Mouse (Mus musculus) lung, postnatal 0 days (tissue): ENCODE data around the gene Ckap2l.

Experiments
- CTCF ChIP-seq: IDR thresholded peaks from 2 replicates; pipeline ENCODE4 v1.5.1; 2016; ENCODE audit warnings: antibody characterized with exemption, mild to moderate bottlenecking
- EP300 ChIP-seq: IDR thresholded peaks from 2 replicates; pipeline ENCODE4 v1.6.1; 2016; ENCODE audit warnings: antibody characterized with exemption, mild to moderate bottlenecking, control low read depth

GRCm38 (mm10) chr2:129306020-129306419 is 9.0 kb upstream of the Ckap2l start:
- TF ChIP-seq CTCF (no peak), EP300 (no peak)
